Mouse (Mus musculus) retina, embryonic 14.5 days (tissue): Measurements from ENCODE around the gene Brd4.
A peak's percentile ranks its signal among the peaks of the same experiment; 100 is the strongest.

Experiments used
- DNase-seq: peaks from one replicate; pipeline ENCODE4 v3.0.0-alpha.2; 2015; ENCODE audit warnings: low spot score

The Brd4 gene

GRCm38 (mm10) chr17:32284262-32285137, at the start of gene Brd4:
Gene Brd4 (minus strand): TSS chr17:32284722.
- DNase-seq, result peak; percentile 93

DNA sequence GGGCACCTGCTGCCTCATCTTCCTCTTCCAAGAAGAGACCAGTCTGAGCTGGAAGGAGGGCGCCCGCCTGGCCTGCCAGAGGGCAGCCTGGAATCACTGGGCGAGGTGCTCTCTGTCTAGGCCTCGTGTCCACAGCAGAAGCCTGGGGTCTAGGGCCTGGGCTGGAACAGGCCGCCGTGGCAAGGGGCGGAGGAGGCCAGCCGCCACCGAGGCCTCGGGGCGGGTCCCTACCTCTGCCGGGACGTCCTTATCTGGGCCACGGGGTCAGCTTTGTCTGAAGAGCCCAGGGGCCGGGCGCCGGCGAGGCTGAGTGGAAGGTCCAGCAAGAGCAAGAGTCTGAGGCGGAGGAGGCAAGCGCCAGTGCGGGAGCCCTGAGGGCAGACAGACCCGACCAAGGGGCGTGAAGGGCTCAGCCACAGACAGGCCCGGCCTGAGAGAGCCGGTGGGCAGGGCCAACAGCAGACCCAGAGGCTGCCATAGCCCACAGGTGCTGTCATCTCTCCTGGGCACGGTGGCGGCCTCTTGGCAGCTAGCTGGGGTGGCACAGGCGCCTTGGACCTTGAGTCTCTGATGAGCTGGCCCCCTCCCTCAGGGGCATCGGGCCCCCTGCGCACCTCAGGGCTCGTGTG, 49.3 kb upstream of the Brd4 start:
- DNase-seq, result no peak

- DNase-seq, result no peak
Measured at GRCm38 (mm10) chr17:32327501-32327900, 43.0 kb upstream of the Brd4 start.

GRCm38 (mm10) chr17:32322809-32323208, 38.3 kb upstream of the Brd4 start:
- no peak for DNase-seq

- no peak for DNase-seq
Measured at GRCm38 (mm10) chr17:32321836-32322235, 37.3 kb upstream of the Brd4 start.

- DNase-seq, result no peak
Measured at GRCm38 (mm10) chr17:32321390-32321734, 36.8 kb upstream of the Brd4 start.

- DNase-seq, result peak; percentile 98
Measured at GRCm38 (mm10) chr17:32320597-32321389, 36.3 kb upstream of the Brd4 start, which contains the start of gene Akap8. Gene Akap8 (minus strand): TSS chr17:32321238.

DNA sequence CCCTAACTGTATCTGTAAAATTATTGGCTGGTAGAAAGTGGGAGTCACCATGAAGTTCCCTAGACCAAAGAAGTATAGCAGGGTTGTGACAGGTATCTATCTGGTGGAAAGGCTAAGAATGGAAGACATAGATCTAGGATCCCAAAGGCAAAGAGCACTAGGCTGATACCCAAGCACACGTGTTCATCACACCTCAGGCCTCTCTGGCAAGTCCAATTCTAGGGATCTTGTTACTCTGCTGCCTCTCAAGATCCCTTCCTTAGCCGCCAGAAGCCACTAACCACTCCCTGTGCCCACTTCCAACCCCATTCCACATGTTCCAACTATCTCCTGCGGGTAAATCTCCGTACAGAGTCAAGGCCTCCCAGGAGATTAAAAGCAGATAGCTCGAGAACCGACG, 35.4 kb upstream of the Brd4 start:
- no peak for DNase-seq

GRCm38 (mm10) chr17:32317708-32318107, 33.2 kb upstream of the Brd4 start:
- DNase-seq, result no peak

DNA sequence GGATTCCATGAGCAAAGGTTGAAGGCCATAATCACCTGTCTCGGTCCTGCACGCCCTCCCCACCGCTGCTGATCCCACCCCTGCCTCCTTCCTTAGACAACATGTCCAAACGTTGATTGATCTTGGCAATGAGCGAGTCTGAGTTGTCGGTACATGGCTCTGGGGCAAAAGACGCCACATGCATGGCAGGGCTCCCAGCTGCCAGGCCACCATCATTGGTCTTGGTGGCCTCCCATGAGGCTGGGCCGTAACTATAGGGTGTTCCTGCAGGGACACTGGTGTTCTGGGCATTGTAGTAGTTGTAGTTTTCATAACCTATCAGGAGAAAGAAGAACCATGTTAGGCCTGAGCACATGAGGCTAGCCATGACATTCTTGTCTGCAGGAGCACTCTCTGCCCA, 32.5 kb upstream of the Brd4 start:
- DNase-seq, result no peak

DNA sequence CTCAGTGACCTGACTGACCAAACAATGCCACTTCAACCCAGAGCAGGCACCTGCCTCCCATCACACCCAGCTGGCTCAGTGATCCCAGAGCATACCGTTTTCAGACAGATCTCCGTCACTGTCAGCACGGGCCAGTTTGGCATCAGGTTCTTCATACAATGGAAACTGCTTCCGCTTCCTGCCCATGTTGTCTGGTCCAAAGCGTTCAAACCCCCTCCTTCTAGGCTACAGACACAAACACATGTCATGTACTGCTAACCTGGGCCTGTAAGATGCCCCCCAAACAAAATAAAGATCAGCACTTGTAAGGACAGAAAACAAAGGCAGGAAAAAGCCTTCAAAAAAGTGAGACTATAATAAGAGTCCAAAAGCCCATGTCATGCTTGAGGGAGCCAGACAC, 31.0 kb upstream of the Brd4 start:
- no peak for DNase-seq

GRCm38 (mm10) chr17:32313892-32314291, 29.4 kb upstream of the Brd4 start:
- DNase-seq, result no peak

- DNase-seq, result no peak
Measured at GRCm38 (mm10) chr17:32312801-32313200, 28.3 kb upstream of the Brd4 start.

GRCm38 (mm10) chr17:32307963-32308362, 23.4 kb upstream of the Brd4 start:
- no peak for DNase-seq

- DNase-seq, result no peak
Measured at GRCm38 (mm10) chr17:32298125-32298524, 13.6 kb upstream of the Brd4 start.

DNA sequence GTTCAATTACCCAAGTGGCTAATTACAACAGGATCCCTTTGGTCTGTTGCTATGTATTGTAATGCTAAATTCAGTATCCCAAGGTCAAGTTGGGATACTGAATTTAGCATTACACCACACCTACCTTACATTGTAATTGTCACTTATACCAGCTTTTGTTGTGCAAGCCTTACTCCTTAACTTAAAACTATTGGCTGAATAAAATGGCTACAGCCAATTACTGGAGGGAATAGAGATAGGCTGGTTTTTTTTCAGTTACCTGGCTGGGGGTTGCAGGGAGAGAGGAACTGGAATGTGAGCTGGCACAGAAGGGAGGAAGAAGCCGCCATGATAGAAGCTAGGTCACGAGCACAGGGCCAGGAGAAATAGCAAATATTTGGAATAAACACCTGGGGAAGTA, 11.4 kb upstream of the Brd4 start:
- no peak for DNase-seq

GRCm38 (mm10) chr17:32295160-32295559, 10.6 kb upstream of the Brd4 start:
- DNase-seq, result no peak

GRCm38 (mm10) chr17:32285138-32285670, 682 bp upstream of the Brd4 start:
- DNase-seq, result no peak

GRCm38 (mm10) chr17:32283771-32284221, 726 bp downstream of the Brd4 start:
- DNase-seq, result peak; percentile 66

GRCm38 (mm10) chr17:32283341-32283740, 1.2 kb downstream of the Brd4 start:
- peak; percentile 24 for DNase-seq

DNA sequence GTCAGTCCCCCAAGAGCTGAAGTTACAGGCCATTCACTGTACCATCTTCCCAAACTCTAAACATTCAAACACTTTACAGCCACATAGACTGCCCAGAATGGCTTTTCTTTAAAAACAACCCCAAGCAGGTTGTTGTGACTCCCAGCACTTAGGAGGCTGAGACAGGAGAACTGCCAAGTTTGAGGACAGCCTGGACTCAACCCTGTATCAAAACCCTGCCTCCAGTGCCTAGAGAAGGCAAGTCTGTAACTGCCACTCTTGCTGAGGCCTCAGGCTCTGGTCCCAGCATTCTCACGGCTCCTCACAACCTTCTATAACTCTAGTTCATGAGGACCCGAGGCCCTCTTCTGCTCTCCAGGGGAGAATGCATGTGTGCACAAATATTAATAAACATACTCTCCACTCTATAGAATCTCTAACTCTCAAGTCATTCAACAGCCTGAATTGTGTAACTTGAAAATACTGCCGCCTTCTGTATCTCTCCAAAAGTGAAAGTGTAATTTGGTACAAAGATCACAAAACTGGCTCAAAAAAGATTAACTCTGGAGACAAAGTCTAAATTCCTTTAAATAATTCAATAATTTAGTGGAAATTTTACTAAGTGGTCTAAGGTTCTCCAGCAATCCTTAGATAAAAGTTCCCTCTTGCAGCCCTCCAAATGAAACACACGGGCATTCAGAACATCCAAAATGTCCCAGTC, 2.8 kb downstream of the Brd4 start:
- DNase-seq, result no peak

DNA sequence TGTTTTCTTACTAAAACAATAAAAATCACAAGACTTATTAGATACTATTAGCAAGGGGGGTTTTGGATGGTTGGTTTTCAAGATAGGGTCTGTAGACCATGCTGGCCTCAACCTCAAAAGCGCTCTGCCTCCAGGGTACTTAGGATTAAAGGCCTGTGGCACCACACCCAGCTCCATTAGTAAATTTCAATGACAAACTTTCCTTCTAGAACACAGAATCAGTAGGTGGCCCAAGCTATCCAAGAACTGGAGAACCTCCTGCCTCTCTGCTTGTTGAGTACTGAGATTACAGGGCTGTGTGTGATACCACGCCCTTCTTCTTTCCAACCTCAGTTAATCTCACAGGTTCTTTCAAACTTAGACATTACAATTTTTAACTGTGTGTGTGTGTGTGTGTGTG, 3.4 kb downstream of the Brd4 start:
- DNase-seq, result no peak
